Mouse (Mus musculus) lung, adult 2 months (tissue): Measurements from ENCODE around the gene Zfp64. TPM values are rescaled to one million over a fixed set of nuclear protein-coding genes. Genes with fewer than 3 reads are reported as not detected.

Experiments
- DNase-seq: peaks from one replicate; pipeline ENCODE4 v3.0.0; 2022
- H3K4me1 ChIP-seq: fragments of 200-500 bp; 2 replicates; pipeline ENCODE4 v1.6.1; 2011; ENCODE audit warnings: low read length; ENCODE audit not compliant: control insufficient read depth, insufficient read depth
- H3K4me3 ChIP-seq: fragments of 200-500 bp; replicated peaks from 2 replicates; pipeline ENCODE3; 2011; ENCODE audit warnings: low read depth, mild to moderate bottlenecking, control low read depth, low read length; ENCODE audit errors: extremely low read depth
- CTCF ChIP-seq: fragments of 200-500 bp; IDR thresholded peaks from 2 replicates; pipeline ENCODE4 v1.5.1; 2011; ENCODE audit warnings: mild to moderate bottlenecking, low read length, control low read depth; ENCODE audit not compliant: insufficient read depth
- POLR2A ChIP-seq: fragments of 200-500 bp; IDR thresholded peaks from 2 replicates; pipeline ENCODE4 v1.6.1; 2011; ENCODE audit warnings: low read depth, mild to moderate bottlenecking, control low read depth, low read length, borderline replicate concordance; ENCODE audit errors: extremely low read depth
- WGBS: fragments of 180-500 bp; shearing (Covaris S2); methylation state at CpG from one replicate; pipeline ENCODE4 v1.1.7; 2018; 5-methylcytosine and 5-hydroxymethylcytosine counted together
- polyA plus RNA-seq: library from polyadenylated mRNA; depleted of rRNA; stranded (reverse); fragments of >200 nt; gene quantifications from 2 replicates; pipeline ENCODE4 v1.2.3, GENCODE M21; 2012

The Zfp64 gene
- polyA plus RNA-seq, 1 experiment = 26.5 TPM

DNA sequence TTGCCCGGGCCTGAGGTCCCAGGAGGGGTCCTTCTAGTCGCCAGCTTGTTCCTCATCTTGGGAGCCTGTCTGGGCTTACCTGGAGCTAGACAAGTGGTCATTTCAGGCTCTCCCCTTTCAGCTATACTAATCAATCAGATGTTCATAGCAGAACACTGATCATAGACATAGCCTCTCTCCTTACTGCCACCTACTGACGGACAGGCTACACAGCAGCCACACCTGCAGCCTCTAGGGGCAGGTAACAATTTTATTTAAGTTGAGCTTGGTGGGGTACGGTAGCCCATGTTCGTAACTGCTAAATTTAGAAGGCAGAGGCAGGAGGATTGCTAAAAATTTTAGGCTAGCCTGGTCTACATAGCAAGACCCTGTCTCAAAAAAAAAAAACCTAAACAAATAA lies 73.5 kb downstream of the Zfp64 start:
- DNase-seq = no peak
- 50% methylated on average over 5 of the region's 5 CpGs for WGBS

DNA sequence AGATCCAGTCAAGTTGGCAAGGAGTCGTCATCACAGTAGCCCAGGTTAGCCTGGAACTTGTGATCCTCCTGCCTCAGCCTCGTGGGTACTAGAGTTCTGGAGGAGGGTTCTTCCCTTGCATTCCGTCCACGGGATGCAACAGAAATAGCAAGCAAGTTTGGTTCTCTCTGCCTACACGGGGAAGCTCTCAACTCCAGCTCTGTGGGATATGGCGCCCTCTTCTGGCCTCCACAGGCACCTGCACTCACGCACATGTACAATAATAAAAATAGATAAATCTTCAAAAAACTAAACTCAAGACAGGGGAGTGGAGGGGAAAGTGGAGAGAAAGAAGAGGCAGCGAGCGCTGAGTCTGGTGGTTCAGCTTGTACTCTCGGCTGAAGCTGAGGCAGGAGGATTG lies 75.8 kb downstream of the Zfp64 start:
- WGBS = 87% methylated on average over 10 of the region's 10 CpGs
- TF ChIP-seq POLR2A = no peak
- no peak for TF ChIP-seq CTCF
- Histone ChIP-seq H3K4me1 (no peaks in the 10 kb centered on the region), H3K4me3 (no peak overlapping the region)
- no peak for DNase-seq

More for the DNA sequence above, 73.5 kb downstream of the Zfp64 start:
- Histone ChIP-seq H3K4me1 (no peaks in the 10 kb centered on the region), H3K4me3 (no peak overlapping the region)
- TF ChIP-seq CTCF (peak; percentile 56), POLR2A (no peak)

DNA sequence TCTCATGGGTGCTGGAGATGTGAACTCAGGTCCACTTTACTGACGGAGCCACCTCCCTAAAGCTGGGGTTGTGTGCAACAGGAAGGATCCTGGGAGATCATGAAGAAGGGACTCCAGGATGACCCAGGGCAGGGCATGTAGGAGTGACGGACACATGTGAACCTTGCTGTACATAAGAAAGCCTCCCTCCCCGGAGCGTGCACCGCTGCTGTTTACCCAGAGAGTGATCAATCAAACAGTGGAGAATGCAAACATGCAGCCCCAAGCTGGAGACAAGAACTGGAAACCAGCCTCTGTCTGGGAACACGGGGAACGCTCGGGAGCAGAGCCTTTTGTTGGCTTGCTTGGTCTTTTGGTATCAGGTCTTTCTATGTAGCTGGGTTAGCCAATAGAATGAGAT lies 76.7 kb downstream of the Zfp64 start:
- TF ChIP-seq POLR2A (no peak), CTCF (no peak)

DNA sequence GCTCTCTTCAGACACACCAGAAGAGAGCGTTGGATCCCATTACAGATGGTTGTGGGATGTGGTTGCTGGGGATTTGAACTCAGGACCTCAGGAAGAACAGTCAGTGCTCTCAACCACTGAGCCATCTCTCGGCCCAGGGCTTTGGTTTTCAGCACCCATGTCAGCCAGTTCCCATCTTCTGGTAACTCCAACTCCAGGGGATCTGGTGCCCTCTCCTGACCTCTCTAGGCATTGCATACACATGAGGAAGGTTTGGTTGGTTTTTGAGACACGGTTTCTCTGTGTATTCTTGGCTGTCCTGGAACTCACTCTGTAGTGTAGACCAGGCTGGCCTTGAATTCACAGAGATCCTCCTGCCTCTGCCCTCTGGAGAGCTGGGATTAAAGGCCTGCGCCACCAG lies 77.2 kb downstream of the Zfp64 start:
- WGBS = 83% methylated on average over 4 of the region's 4 CpGs
- H3K4me3 ChIP-seq = no peak overlapping the region
- no peaks in the 10 kb centered on the region for H3K4me1 ChIP-seq
- no peak for TF ChIP-seq CTCF
- no peak for DNase-seq

More for the DNA sequence above, 76.7 kb downstream of the Zfp64 start:
- 50% methylated on average over 8 of the region's 8 CpGs for WGBS
- Histone ChIP-seq H3K4me1 (no peaks in the 10 kb centered on the region), H3K4me3 (no peak overlapping the region)
- no peak for DNase-seq

DNA sequence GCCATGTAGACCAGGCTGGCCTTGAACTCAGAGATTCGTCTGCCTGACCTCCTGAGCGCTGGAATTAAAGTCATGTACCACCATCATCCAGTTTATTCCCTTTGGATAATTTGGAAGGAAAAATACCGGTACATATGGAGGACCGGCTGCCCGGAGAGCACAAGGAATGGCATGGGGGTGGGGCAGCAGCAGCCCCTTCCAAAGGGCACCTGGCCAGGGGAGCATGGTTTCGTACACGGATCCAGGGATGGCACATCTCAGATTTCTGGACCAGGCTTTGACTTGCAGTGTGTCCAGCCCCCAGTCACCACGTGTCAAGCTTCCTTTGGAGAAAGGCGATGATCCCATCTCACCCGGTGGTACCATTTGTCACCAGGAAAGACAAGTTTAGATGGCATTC lies 78.8 kb downstream of the Zfp64 start:
- no peak overlapping the region for H3K4me3 ChIP-seq
- WGBS = 75% methylated on average over 10 of the region's 10 CpGs
- TF ChIP-seq CTCF = no peak
- no peak for TF ChIP-seq POLR2A
- DNase-seq = no peak
- no peaks in the 10 kb centered on the region for H3K4me1 ChIP-seq

DNA sequence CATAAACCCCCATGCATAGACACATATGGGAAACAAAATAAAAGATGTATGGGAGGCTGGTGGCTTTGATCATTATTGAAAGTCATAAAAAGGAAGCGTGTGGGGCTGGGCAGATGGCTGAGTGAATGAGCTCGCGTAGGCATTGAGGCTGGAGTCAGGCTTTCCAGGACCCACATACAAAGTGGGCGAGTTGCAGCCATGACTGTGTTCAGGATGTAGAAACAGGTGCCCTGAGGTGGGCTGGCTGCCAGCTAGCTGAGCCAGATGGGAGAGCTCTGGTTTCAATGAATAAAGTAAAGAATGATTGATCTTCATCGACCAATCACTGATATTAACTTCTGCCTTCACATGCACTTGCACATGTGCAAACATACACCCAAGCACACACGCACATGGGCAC lies 80.9 kb downstream of the Zfp64 start:
- Histone ChIP-seq H3K4me1 (no peaks in the 10 kb centered on the region), H3K4me3 (no peak overlapping the region)
- 92% methylated on average over 6 of the region's 6 CpGs for WGBS
- no peak for DNase-seq
- TF ChIP-seq CTCF (no peak), POLR2A (no peak)

DNA sequence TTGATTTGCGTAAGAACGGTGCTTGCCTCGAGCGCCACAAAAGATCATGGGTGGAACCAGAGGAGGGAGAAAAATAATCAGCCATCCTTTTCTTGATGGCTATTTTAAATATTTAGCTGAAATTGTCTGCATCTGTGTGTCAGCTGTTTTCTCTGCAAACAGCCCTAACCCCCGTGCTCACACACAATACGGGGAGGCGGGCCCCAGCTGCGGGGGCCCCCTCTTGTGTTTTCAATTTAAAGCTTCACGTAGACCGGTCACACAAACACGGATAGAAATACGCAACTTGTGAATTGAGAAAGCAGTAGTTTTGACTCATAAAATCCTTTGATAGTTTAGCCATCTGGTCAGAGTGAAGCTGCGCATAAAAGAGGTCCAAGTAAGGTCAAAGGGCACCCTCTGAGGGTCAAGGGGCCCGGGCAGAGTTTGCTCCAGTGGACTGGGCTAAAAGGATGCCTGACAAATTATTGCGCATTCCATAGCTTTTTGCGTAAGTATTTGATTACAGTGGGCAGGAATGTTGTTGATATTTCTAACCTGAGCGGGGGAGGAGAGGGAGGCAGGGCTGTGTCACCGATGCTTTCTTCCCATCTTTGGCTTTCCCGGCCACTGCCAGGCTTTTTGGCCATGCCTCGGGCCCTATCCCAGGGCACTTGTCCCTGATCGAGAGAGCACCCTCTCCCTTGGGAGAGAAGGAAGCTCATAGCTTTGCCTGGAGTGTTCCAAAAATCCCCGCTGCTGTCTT lies 83.4 kb downstream of the Zfp64 start:
- no peak for TF ChIP-seq POLR2A
- TF ChIP-seq CTCF = no peak
- Histone ChIP-seq H3K4me3 (no peak overlapping the region), H3K4me1 (no peaks in the 10 kb centered on the region)
- no peak for DNase-seq
- WGBS = 33% methylated on average over 22 of the region's 22 CpGs

DNA sequence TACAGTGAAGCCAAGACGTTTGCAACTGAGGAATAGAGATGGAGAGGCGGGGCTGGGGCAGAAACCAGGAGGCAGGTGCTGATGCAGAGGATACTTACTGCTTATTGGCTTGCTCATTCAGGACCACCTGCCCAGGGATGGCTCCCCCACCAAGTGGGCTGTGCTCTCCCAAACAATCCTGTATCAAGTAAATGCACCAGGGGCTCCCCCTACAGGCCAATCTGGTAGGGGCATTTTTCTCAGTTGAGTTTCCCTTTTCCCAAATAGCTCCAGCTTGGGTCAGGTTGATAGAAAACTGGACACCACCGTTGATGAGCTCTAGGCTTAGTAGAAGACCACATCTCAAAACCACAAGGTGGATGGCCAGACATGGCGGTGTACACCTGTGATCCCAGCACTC lies 84.9 kb downstream of the Zfp64 start:
- no peak for DNase-seq
- Histone ChIP-seq H3K4me3 (no peak overlapping the region), H3K4me1 (no peaks in the 10 kb centered on the region)
- WGBS = 65% methylated on average over 4 of the region's 4 CpGs
- TF ChIP-seq POLR2A (no peak), CTCF (no peak)

DNA sequence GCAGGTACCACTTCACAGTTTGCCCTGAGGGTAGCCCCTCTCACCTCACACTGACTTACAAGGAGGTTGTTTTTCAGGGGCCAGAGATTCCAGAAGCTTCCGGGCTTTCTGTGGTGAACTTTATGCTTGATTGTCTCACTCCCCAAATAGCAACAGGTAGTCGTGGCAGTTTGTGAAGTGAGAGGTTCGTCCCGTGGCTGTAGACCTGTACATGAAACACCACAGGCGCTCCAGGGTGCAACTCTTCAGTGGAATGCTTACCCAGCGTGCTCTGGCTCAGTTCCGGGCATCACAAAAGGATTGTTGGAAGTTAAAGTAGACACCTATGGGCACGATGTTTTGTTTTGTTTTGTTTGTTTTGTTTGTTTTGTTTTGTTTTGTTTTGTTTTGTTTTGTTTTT lies 88.4 kb downstream of the Zfp64 start:
- H3K4me3 ChIP-seq = no peak overlapping the region
- H3K4me1 ChIP-seq = no peaks in the 10 kb centered on the region
- no peak for DNase-seq
- TF ChIP-seq CTCF (no peak), POLR2A (no peak)
- WGBS = 76% methylated on average over 8 of the region's 8 CpGs

DNA sequence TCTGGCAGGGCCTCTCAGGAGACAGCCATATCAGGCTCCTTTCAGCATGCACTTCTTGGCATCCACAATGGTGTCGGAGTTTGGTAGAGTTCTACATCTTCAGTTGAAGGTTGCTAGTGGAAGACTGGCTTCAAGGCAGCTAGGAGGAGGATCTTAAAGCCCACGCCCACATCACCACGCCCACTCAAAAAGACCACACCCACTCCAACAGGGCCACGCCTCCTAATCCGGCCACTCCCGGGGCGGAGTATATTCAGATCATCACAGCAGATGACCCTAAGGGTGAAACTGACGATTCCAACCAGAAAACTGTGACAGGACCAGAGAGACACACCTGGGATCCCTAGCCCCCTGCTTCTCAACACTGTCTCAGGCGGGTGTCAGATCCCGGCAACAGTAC lies 89.0 kb downstream of the Zfp64 start:
- Histone ChIP-seq H3K4me3 (no peak overlapping the region), H3K4me1 (no peaks in the 10 kb centered on the region)
- TF ChIP-seq CTCF (no peak), POLR2A (no peak)
- 73% methylated on average over 10 of the region's 10 CpGs for WGBS
- DNase-seq = no peak

DNA sequence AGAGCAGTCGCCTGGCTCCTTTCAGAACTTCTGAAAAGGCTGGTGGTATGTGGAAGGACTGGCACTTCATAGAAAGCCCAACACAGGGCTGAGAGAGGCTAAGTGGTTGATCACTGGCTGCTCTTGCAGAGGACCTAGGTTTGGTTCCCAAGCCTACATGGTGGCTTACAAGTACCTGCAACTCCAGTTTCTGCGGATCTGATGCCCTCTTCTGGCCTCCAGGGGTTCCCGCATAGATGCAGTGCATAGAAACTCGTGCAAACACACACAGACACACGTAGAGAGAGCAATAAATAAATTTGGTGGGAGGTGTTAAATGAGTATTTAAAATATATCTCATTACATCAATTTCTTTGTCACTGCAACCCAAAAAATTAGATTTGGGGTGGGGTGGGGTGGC lies 90.5 kb downstream of the Zfp64 start:
- no peak for DNase-seq
- WGBS = 88% methylated on average over 5 of the region's 5 CpGs
- H3K4me1 ChIP-seq = no peaks in the 10 kb centered on the region
- TF ChIP-seq CTCF = no peak
- no peak overlapping the region for H3K4me3 ChIP-seq
